Mouse (Mus musculus): Measurements from ENCODE around the gene Crabp2.

Crabp2 gene

GRCm38 (mm10) chr3:87929341-87930077 lies 19.0 kb upstream of the Crabp2 start:
- DNase-seq, result no peak

GRCm38 (mm10) chr3:87930078-87930795 lies 18.2 kb upstream of the Crabp2 start, which contains the start of the genes Isg20l2 and Rrnad1:
Gene Isg20l2 (plus strand): TSS chr3:87930314.
Gene Rrnad1 (minus strand): TSS chr3:87930717.
- peak; percentile 98 to 99 for DNase-seq

DNA sequence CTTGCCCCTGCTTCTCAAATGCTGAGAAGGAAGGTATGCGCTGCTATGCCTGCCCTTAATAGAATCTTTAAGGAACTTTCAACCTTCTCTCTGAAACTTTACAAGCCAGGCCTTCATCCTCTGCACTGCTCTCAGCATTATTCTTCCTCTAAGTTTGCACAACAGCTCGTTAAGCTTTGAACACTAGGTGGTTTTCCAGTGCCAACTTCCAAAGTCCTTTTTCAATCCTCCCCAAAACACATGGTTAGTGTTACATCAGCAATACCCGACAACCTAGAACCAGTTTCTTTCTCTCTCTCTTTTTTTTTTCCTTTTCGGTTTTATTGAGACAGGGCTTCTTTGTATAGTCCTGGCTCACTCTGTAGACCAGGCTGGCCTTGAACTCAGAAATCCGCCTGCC lies 14.4 kb upstream of the Crabp2 start:
- no peak for DNase-seq

- no peak for DNase-seq
Observed at GRCm38 (mm10) chr3:87934501-87934900, 14.0 kb upstream of the Crabp2 start.

DNA sequence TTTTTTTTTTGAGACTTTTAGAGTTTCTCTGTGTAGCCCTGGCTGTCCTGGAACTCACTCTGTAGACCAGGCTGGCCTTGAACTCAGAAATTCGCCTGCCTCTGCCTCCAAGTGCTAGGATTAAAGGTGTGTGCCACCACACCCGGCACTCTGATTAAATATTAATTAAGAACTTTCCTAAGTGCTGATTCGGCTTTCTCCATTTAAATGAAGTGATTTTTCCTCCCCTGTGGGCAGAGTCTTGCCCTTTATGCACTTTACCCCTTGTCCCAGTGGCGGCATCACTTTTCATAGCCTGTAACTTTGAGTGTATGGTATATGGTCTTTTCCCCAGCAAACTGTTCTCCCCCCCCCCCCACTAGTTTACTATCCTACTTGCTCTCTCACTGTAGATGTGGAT lies 13.3 kb upstream of the Crabp2 start:
- DNase-seq, result no peak

DNA sequence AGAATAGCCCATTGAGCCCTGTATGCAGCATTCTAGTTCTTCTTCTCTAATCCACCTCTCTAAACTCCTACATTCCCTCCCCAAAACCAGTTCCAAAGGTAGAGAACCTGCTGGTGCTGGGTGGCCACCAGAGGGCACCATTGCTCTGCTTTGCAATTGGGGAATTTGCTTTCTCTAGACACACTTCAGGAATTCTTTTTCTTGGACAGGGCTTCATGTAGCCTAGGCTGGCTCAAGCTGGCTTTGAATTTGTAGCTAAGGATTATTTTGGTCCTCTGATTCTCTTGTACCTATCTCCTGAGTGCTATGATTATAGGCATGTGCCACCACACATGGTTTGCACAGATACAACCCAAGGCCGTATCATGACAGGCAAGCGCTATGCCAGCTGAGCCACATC lies 12.7 kb upstream of the Crabp2 start:
- DNase-seq, result peak; percentile 94 to 96

DNA sequence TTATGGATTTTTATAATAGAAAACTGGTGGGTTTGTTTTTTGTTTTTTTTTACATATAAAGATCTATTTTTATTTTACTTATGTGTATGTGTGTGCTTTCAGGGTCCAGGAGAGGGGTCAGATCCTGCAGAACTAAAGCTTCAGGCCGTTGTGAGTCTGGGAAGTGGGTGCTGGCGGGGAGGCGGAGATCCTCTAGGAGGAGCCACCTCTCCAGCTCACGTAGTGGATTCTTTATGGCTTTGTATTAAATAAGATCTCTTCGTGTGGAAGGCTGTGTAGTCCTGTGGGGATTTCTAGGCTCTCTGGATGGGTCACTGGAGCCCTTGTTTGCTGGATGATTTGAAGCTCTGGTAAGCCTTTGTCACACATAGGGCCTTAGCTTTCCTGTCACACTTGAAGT lies 7.9 kb upstream of the Crabp2 start:
- no peak for DNase-seq

DNA sequence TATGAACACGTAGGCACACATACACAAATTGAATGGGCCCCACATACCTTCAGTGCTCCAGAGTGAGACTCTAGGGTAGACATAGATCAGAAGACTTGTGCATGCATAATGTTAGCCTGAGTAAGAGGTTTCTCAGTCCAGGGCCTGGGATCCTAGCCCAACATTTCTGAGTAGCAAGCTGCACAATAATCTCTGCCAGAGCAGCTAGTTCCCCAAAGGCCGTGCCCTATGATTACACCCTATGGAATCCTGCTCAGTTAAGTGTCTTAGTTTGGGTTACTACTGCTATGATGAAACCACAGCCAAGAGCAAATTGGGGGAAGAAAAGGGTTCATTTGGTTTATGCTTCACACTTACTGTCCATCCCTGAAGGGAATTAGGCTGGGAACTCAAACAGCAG lies 6.0 kb upstream of the Crabp2 start:
- no peak for DNase-seq

DNA sequence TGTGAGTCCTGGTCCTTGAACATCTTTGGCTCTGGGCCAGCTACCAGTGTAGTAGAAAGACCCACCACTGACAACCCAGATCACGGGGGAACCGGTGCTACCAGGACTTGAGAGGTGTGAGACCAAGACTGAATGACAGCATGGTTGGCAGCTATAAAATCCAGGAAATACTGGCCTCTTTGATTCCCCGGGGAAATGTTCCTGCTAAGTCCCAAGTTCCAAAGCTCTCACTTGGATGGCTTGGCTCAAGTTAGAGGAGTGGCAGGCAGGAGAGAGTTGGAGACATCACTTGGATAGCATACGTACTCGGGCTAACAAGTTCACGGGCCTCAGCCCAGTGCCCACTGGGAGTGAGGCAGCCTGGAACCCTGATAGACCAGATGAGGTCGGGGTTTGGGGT lies 4.9 kb upstream of the Crabp2 start:
- no peak for DNase-seq

DNA sequence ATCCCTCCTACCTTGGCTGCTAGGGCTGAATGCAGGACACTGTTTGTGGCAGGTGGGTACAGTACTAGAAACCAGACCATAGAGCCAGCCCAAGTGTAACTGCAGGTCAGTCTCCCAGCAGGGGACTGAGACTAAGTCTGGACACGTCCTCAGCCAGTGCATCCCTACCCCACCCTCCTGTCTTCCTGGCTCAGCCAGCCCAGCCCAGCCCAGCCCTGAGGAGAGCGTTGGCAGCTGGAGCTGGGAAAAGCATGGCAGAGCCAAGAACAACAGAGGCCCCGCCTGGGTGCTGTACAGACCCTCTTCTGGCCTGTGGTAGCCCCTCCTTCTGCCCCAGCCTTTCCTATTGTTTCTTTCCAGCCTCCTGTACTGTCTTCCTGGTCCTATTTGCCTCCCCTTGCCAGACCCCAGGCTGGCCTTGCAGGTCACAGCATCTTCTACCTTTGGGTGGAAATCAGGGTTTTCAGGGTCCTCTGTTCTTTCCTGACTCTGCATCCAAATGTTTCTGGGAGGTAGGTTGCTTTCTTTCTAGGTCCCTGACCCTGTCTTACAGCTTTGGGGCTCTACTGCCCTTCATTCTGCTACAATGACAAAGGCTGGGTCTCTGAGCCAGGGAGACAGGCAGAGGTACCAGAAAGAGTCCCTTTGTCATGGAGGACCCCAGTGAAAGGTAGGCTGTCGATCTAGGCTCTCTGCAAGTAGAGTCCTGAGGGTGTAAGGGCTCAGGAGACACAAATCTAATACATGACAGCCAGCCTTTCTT lies 3.4 kb upstream of the Crabp2 start:
- no peak for DNase-seq

DNA sequence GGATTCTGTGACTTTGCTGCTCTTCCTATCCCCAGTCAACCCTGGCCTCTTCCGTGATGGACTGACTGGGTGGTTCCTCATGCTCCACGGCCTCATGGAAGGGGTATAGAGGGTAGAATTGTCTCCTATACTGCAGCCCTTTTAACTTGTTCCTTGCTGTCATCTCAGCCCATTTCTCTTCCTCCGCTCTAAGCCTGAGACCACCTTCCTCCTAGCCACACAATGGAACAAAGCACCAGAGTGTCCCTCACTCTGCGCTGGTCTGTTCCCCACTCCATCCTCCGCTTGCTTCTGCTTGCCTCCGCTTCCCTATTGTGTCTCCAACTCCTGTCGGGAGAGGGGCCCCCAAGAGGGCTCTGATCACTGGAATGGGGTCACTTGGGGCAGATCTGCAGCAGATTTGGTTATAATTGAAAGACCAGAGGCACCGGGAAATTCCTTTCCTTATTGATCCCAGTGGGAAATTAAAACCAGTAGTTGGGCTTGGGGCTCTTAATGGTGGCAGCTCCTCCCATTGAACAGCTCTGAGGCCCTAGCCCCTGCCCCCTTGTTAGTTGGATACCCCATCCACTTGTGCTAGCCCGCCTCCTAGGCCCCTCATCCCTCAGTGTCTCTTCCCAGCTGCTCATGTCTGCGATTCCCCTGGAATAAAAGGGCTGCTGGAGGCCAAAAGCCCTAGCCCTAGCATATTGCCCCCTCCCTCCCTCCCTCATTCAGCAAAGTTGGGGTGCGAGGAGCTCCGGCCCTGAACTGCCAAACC lies 2.5 kb upstream of the Crabp2 start:
- DNase-seq, result no peak

- no peak for DNase-seq
Observed at GRCm38 (mm10) chr3:87946541-87946860, 2.0 kb upstream of the Crabp2 start.

- peak; percentile 48 to 56 for DNase-seq
Observed at GRCm38 (mm10) chr3:87947056-87947810, 1.2 kb upstream of the Crabp2 start.

GRCm38 (mm10) chr3:87947811-87948199 lies 661 bp upstream of the Crabp2 start:
- no peak for DNase-seq

- no peak for DNase-seq
Observed at GRCm38 (mm10) chr3:87949266-87949954, 944 bp downstream of the Crabp2 start.

DNA sequence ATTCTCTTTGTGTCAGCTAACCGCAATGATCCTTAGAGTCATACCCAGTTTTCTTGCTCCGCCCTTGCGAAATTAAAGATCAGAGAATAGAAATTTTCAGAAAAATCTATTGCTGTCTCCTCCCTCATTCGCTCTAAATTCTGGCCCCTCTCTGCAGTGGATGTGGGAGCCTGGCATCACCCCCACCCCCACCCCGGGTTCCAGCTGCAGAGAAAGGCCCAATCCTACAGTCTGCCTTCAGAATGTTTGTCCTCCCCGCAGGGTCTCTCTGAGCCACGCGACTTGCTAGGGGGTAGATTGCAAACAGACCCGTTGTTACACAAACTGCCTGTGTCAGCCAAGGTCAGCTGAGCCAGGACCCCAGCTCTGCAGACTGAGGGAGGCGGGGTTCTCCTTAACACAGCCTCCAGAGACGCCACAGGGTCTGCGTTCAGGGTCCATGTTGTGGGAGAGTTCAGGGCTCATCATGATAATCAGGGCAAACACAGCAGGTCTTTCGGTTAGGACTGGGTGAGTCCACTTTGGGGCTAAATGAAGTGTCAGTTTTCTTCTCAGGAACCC lies 1.6 kb downstream of the Crabp2 start:
- DNase-seq, result no peak

DNA sequence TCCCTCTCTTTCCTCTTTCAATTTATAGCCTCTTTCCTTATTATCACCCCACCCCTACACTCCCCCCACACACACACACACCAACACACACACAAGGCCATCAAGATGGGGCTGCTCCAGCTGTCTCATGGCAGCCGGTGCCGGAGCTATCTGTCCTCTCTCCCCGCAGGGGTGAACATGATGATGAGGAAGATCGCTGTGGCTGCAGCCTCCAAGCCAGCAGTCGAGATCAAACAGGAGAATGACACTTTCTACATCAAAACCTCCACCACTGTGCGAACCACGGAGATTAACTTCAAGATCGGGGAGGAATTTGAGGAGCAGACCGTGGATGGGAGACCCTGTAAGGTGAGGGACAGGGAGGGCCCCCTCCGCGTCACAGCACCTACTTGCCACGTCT lies 3.5 kb downstream of the Crabp2 start:
- no peak for DNase-seq

GRCm38 (mm10) chr3:87952440-87952839 lies 4.0 kb downstream of the Crabp2 start:
- DNase-seq, result peak; percentile 67 to 78

DNA sequence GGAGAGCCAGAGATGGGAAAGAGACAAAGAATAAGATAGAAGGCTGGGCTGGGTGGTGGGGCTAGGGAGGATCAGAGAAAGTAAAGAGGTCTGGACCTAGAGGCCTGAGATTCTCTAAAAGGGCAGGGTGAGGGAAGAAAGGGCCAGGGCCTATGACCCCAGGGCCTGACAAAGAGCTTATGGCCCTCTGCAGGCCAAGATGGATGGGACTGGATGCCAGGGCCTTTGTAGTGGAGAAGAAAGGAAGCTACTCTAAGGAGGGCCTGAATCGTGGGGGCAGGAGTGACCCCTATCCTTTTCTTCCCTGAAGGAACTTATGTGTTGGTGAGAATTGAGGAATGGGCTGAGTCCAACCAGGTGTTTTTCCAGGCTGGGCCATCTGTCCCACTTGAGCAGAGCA lies 9.6 kb downstream of the Crabp2 start:
- DNase-seq, result no peak

DNA sequence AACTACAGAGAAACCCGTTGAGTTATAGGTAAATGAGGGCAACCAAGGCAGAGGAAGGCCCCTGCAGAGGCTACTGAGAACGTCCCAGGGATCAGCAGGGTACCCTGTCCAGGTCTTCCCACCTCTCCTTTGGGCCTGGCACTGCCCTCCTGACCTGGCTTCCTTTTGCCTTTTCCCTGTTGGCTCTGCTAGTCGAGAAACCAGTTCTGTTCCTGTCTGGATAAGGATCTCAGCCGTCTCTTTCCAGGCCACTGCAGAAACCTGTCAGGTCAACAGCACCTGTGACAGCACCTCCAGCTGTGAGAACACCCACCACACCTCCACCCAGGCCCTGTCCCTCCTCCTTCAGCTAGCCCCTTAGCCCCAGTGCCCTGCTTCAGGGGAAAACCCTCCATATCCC lies 10.0 kb downstream of the Crabp2 start:
- DNase-seq, result peak in 1 of 2 experiments; percentile 38

DNA sequence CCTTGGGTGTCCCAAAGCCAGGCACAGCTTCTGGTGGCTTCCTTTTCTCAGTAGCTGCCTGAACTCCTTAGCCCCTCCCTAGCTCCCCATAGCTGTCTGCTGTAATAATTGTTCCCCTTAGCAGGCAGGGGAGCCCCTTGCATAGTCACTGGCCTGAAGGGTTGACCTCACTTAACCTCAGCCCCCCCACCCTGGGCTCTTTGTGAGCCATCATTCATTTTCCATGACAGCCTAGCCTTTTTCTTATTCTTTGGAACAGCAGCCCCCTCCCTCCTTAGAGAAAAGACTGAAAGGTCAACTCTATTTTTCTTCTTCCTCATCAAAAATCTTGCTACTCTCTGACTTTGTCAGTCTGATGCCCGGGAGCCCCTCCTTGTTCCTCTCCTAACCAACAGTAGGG lies 10.5 kb downstream of the Crabp2 start:
- DNase-seq, result no peak
